Mouse (Mus musculus): ENCODE results near the gene Rapgef2.

DNA sequence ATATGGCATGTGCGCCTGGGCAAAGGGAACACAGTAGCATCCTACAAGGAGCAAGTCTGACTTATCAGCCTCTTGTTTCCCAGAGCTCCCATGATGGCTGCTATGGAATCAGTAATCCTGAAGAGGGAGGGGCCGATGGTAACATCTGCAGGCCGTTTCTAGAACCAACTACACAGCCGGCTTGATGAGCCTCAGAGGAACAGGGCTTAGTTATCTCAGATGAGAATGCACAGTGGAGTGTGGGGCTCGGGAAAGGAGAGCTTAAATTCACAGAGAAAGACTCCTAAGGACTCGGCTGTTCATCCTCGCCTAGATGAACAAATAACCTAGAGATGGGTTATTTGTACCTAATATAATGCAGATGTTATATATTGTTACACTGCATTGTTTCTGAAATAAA lies 164.9 kb downstream of the Rapgef2 start:
- TF ChIP-seq GATA1 (IDR thresholded peaks at IDR 0.05; ENCODE audit: borderline replicate concordance, low read length) (no peak), FLI1 (IDR thresholded peaks at IDR 0.05; ENCODE audit: low read length) (no peak)

Measured in megakaryocyte, embryonic 14.5 days (primary cell).